Mouse (Mus musculus): ENCODE results near the gene Smim12. TPM values are rescaled to one million over a fixed set of nuclear protein-coding genes. Genes with fewer than 3 reads are reported as not detected.

Smim12 gene
- polyA plus RNA-seq, 1 experiment from 2014 or later: 56.6 TPM

GRCm38 (mm10) chr4:127278451-127279001 is 34.9 kb downstream of the Smim12 start:
- no peak overlapping the region for H3K27ac ChIP-seq (replicated peaks)
- H3K9me3 ChIP-seq: no peaks in the 10 kb centered on the region
- H3K4me2 ChIP-seq: no peak overlapping the region
- no peak for ATAC-seq (ENCODE audit: low FRiP score, low read depth)
- WGBS: 55% methylated on average over 9 of the region's 9 CpGs
- no peaks in the 10 kb centered on the region for H3K4me1 ChIP-seq (replicated peaks)
- no peaks in the 10 kb centered on the region for H3K36me3 ChIP-seq
- H3K9ac ChIP-seq: no peak overlapping the region
- H3K27me3 ChIP-seq: no peaks in the 10 kb centered on the region
- H3K4me3 ChIP-seq: no peak overlapping the region

- ATAC-seq (ENCODE audit: low FRiP score, low read depth): no peak
- Histone ChIP-seq H3K27me3 (no peaks in the 10 kb centered on the region), H3K36me3 (no peaks in the 10 kb centered on the region), H3K4me3 (no peak overlapping the region), H3K9me3 (no peaks in the 10 kb centered on the region), H3K9ac (no peak overlapping the region), H3K4me2 (no peak overlapping the region), H3K4me1 (replicated peaks) (no peaks in the 10 kb centered on the region), H3K27ac (replicated peaks) (no peak overlapping the region)
- WGBS: 81% methylated on average over 9 of the region's 9 CpGs
These were observed 35.7 kb downstream of the Smim12 start for GRCm38 (mm10) chr4:127279241-127279640.

GRCm38 (mm10) chr4:127286907-127287306 is 43.3 kb downstream of the Smim12 start:
- Histone ChIP-seq H3K4me2 (no peak overlapping the region), H3K4me1 (replicated peaks) (no peaks in the 10 kb centered on the region), H3K9me3 (no peaks in the 10 kb centered on the region), H3K27me3 (no peaks in the 10 kb centered on the region), H3K36me3 (no peaks in the 10 kb centered on the region), H3K9ac (no peak overlapping the region), H3K4me3 (no peak overlapping the region), H3K27ac (replicated peaks) (no peak overlapping the region)
- ATAC-seq (ENCODE audit: low FRiP score, low read depth): no peak
- 76% methylated on average over 4 of the region's 4 CpGs for WGBS

- Histone ChIP-seq H3K4me2 (no peak overlapping the region), H3K4me1 (replicated peaks) (no peaks in the 10 kb centered on the region), H3K9me3 (no peaks in the 10 kb centered on the region), H3K4me3 (no peak overlapping the region), H3K27me3 (no peaks in the 10 kb centered on the region), H3K9ac (no peak overlapping the region), H3K27ac (replicated peaks) (no peak overlapping the region), H3K36me3 (no peaks in the 10 kb centered on the region)
- WGBS: 80% methylated on average over 6 of the region's 6 CpGs
- ATAC-seq (ENCODE audit: low FRiP score, low read depth): no peak
These were observed 45.5 kb downstream of the Smim12 start for GRCm38 (mm10) chr4:127289039-127289548.

GRCm38 (mm10) chr4:127292631-127293030 is 49.0 kb downstream of the Smim12 start:
- H3K27ac ChIP-seq (replicated peaks): no peak overlapping the region
- H3K36me3 ChIP-seq: no peaks in the 10 kb centered on the region
- no peak for ATAC-seq (ENCODE audit: low FRiP score, low read depth)
- no peaks in the 10 kb centered on the region for H3K4me1 ChIP-seq (replicated peaks)
- H3K4me2 ChIP-seq: no peak overlapping the region
- no peaks in the 10 kb centered on the region for H3K27me3 ChIP-seq
- H3K4me3 ChIP-seq: no peak overlapping the region
- H3K9ac ChIP-seq: no peak overlapping the region
- no peaks in the 10 kb centered on the region for H3K9me3 ChIP-seq
- 62% methylated on average over 5 of the region's 5 CpGs for WGBS

Other genes starting within 250 kb of the Smim12 start
- 64.1 and 73.2 TPM in 2 replicates for gene Sfpq, start 222.5 kb upstream of the Smim12 start, polyA plus RNA-seq (2015; fragmentation: Nextera tagmentation; extraction: Ambion mirVana)
- gene Zmym1, start 182.6 kb upstream of the Smim12 start, polyA plus RNA-seq (2015; fragmentation: Nextera tagmentation; extraction: Ambion mirVana): 26.0 and 26.3 TPM in 2 replicates
- 30.3 and 36.7 TPM in 2 replicates for gene Zmym6, start 166.4 kb upstream of the Smim12 start, polyA plus RNA-seq (2015; fragmentation: Nextera tagmentation; extraction: Ambion mirVana)
- gene Tmem35b, start 120.1 kb upstream of the Smim12 start, polyA plus RNA-seq (2015; fragmentation: Nextera tagmentation; extraction: Ambion mirVana): 17.4 and 17.6 TPM in 2 replicates
- 24.9 and 32.0 TPM in 2 replicates for gene Dlgap3, start 74.6 kb upstream of the Smim12 start, polyA plus RNA-seq (2015; fragmentation: Nextera tagmentation; extraction: Ambion mirVana)
- gene Gja4, start 70.3 kb downstream of the Smim12 start, polyA plus RNA-seq (2015; fragmentation: Nextera tagmentation; extraction: Ambion mirVana): 20.9 and 23.2 TPM in 2 replicates
- gene Gjb3, start 87.1 kb downstream of the Smim12 start, polyA plus RNA-seq (2015; fragmentation: Nextera tagmentation; extraction: Ambion mirVana): 0.14 and 0.18 TPM in 2 replicates
- gene Gjb4, start 110.3 kb downstream of the Smim12 start, polyA plus RNA-seq (2015; fragmentation: Nextera tagmentation; extraction: Ambion mirVana): not detected in 2 replicates
- 0.12 and 0.24 TPM in 2 replicates for gene Gjb5, start 114.4 kb downstream of the Smim12 start, polyA plus RNA-seq (2015; fragmentation: Nextera tagmentation; extraction: Ambion mirVana)